Mouse (Mus musculus): Measurements from ENCODE around the gene Dppa3.

GRCm38 (mm10) chr6:122612426-122612825, 13.8 kb upstream of the Dppa3 start:
- TF ChIP-seq CTCF (IDR thresholded peaks at IDR 0.05; ENCODE audit: extremely low read depth, insufficient read depth, low read length) (no peak), POLR2A (IDR thresholded peaks at IDR 0.05; ENCODE audit: extremely low read depth, insufficient read depth, low read length) (no peak)

Data from cortical plate, adult 2 months (tissue).